Mouse (Mus musculus) C2C12 (cell line): Measurements from ENCODE around the gene Mrps10.

ENCODE experiments used
- CEBPB ChIP-seq: IDR thresholded peaks from one replicate; pipeline ENCODE4 v1.6.1; 2011; ENCODE audit warnings: low read depth, mild to moderate bottlenecking, control low read depth, moderate library complexity
- CTCF ChIP-seq: IDR thresholded peaks from one replicate; pipeline ENCODE4 v1.5.1; 2011; ENCODE audit not compliant: control insufficient read depth, insufficient read depth, insufficient read length
- MYOD1 ChIP-seq: IDR thresholded peaks from one replicate; pipeline ENCODE4 v1.6.1; 2011; ENCODE audit warnings: low read depth; ENCODE audit not compliant: control insufficient read depth, insufficient read length

- no peak for TF ChIP-seq CEBPB
- TF ChIP-seq CTCF = no peak
- no peak for TF ChIP-seq MYOD1
Measured at GRCm38 (mm10) chr17:47349721-47350319, 18.9 kb upstream of the Mrps10 start.
